Comparison of ENCODE assay signal across 8 mouse cellular contexts in the genomic region with DNA sequence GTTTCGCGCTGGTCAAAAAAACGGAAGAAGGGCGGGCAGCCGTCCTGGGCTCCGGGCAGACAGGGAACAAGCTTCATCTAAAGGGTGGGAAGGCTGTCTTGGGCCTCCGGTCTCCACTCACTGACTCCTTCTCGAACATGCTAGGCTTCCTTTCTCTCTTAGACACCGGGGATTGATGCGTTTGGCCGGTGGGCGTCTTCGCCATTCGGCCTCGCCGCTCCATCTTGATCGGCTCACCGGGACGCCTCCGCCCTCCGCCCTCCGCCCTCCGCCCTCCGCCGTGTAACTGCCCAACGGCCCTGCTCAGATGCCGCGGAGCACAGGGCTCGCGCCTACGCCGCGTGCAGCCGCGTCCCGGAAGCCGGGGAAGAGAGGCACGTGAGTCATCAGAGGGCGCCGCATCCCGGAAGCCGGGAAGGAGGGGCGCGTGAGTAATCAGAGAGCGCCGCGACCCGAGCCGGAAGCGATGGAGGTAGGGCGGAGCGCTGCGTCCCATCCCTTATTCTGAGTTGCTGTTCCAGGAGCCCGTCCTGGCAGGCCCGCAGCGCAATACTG. TPM values are rescaled to one million over a fixed set of nuclear protein-coding genes. Genes with fewer than 3 reads are reported as not detected.
DNase-seq lines count a peak whose midpoint lies in the region; ATAC-seq lines count a peak whose summit lies in the region.
"Not testable (repeated sequence)": the region's sequence is repeated elsewhere in the genome, so short reads cannot be mapped to it uniquely, and the experiment has no call there.

A gene (plus strand): TSS at position 34 of the 555 bp plus-strand sequence.
A gene (minus strand): TSS at position 314 of the 555 bp plus-strand sequence.
A gene (minus strand): TSS at position 363 of the 555 bp plus-strand sequence.

- H3K27ac ChIP-seq in heart, embryonic 11.5 days (ENCODE audit: low read depth, low read length); intestine, embryonic 15.5 days: not testable (repeated sequence)

- not testable (repeated sequence) for H3K4me2 ChIP-seq in heart, embryonic 11.5 days; intestine, embryonic 15.5 days (replicated peaks)

- H3K9ac ChIP-seq in heart, embryonic 11.5 days (ENCODE audit: low read depth, low read length); intestine, embryonic 15.5 days: not testable (repeated sequence)

- ATAC-seq in erythroblast, adult 5-6 weeks (replicated peaks; ENCODE audit: low FRiP score, poor library complexity, severe bottlenecking) = peak; percentile 95
- peak; percentile 97 for ATAC-seq in heart, embryonic 11.5 days (replicated peaks; ENCODE audit: insufficient number of reproducible peaks, low FRiP score, low TSS enrichment)
- peak; percentile 98 for ATAC-seq in intestine, embryonic 15.5 days
- peak; percentile 96 for ATAC-seq in neutrophil, adult 5-6 weeks (ENCODE audit: extremely low read depth, insufficient number of reproducible peaks, low FRiP score, poor library complexity, severe bottlenecking)

- not testable (repeated sequence) for H3K9me3 ChIP-seq in heart, embryonic 11.5 days (replicated peaks; ENCODE audit: control insufficient read depth, low read length); intestine, embryonic 15.5 days

- peak; percentile 26 to 45 for DNase-seq in adrenal gland, postnatal 36 days
- DNase-seq in left cerebral cortex, postnatal 36 days (ENCODE audit: low spot score in 2 of 2) = peak; percentile 46 to 64
- peak; percentile 31 for DNase-seq in lung, postnatal 10 days
- peak; percentile 54 to 55 for DNase-seq in thymus, postnatal 36 days

- H3K36me3 ChIP-seq in heart, embryonic 11.5 days (ENCODE audit: control insufficient read depth, insufficient read depth, low read length); intestine, embryonic 15.5 days: not testable (repeated sequence)

- WGBS in heart, embryonic 11.5 days (ENCODE audit: insufficient replicate concordance) = 0% methylated on average over 6 of the region's 56 CpGs
- under 1% methylated on average over 23 of the region's 56 CpGs for WGBS in intestine, embryonic 15.5 days

- not testable (repeated sequence) for H3K4me1 ChIP-seq in heart, embryonic 11.5 days (ENCODE audit: control insufficient read depth, insufficient read depth, low read length); intestine, embryonic 15.5 days (replicated peaks)

- intact Hi-C loops in left cerebral cortex, postnatal 36 days (cut with DNase I) = not testable (repeated sequence)

- H3K4me3 ChIP-seq in heart, embryonic 11.5 days (ENCODE audit: low read depth, low read length) = not testable (repeated sequence)
- H3K4me3 ChIP-seq in intestine, embryonic 15.5 days (replicated peaks) = 0 out of 2 replicates have a peak within 1 kb of the TSS, but pooled peaks have one; percentile 20

- H3K27me3 ChIP-seq in heart, embryonic 11.5 days (ENCODE audit: control insufficient read depth, insufficient read depth, low read length); intestine, embryonic 15.5 days (replicated peaks): not testable (repeated sequence)

RNA-seq across cellular contexts. Expression of the first gene that starts in this region (rescaled TPM):
- total RNA-seq in adrenal gland, postnatal 36 days (2021) = 10 to 100 TPM; 33.2 to 41.1 TPM
- total RNA-seq in erythroblast, adult 5-6 weeks (2015; ENCODE audit: low replicate concordance) = 35.0 and 43.1 TPM in 2 replicates
- total RNA-seq in erythroblast, adult 5-6 weeks (2017; ENCODE audit: low replicate concordance) = 17.9 and 28.6 TPM in 2 replicates
- 61.0 and 62.8 TPM in 2 replicates for polyA plus RNA-seq in heart, embryonic 11.5 days (2014; fragmentation: Nextera tagmentation; extraction: Ambion mirVana)
- polyA plus RNA-seq in intestine, embryonic 15.5 days (2015; fragmentation: Nextera tagmentation; extraction: Ambion mirVana) = 54.6 and 65.7 TPM in 2 replicates
- total RNA-seq in left cerebral cortex, postnatal 36 days (2021) = 10 to 100 TPM; 30.1 to 60.5 TPM
- total RNA-seq in neutrophil, adult 5-6 weeks (2017) = 132 and 146 TPM in 2 replicates

RNA-seq across cellular contexts. Expression of the second gene that starts in this region (rescaled TPM):
- 1 to 10 TPM; 1.4 to 1.6 TPM for total RNA-seq in adrenal gland, postnatal 36 days (2021)
- total RNA-seq in erythroblast, adult 5-6 weeks (2015; ENCODE audit: low replicate concordance) = not detected in 2 replicates
- not detected in 2 replicates for total RNA-seq in erythroblast, adult 5-6 weeks (2017; ENCODE audit: low replicate concordance)
- 0.97 TPM in 1 of 2 replicates, not detected in the other for polyA plus RNA-seq in heart, embryonic 11.5 days (2014; fragmentation: Nextera tagmentation; extraction: Ambion mirVana)
- 0.93 TPM in 1 of 2 replicates, not detected in the other for polyA plus RNA-seq in intestine, embryonic 15.5 days (2015; fragmentation: Nextera tagmentation; extraction: Ambion mirVana)
- total RNA-seq in left cerebral cortex, postnatal 36 days (2021) = 1 to 10 TPM in 1 of 2 experiments, under 1 TPM in 1; 0.54 to 1.9 TPM
- not detected in 2 replicates for total RNA-seq in neutrophil, adult 5-6 weeks (2017)

RNA-seq across cellular contexts. Expression of the third gene that starts in this region (rescaled TPM):
- total RNA-seq in adrenal gland, postnatal 36 days (2021) = 1 to 10 TPM; 4.1 to 4.2 TPM
- 1.0 TPM in 1 of 2 replicates, not detected in the other for total RNA-seq in erythroblast, adult 5-6 weeks (2015; ENCODE audit: low replicate concordance)
- 2.4 and 4.8 TPM in 2 replicates for total RNA-seq in erythroblast, adult 5-6 weeks (2017; ENCODE audit: low replicate concordance)
- polyA plus RNA-seq in heart, embryonic 11.5 days (2014; fragmentation: Nextera tagmentation; extraction: Ambion mirVana) = 2.8 and 2.9 TPM in 2 replicates
- polyA plus RNA-seq in intestine, embryonic 15.5 days (2015; fragmentation: Nextera tagmentation; extraction: Ambion mirVana) = 4.3 TPM in 2 replicates
- 10 to 100 TPM in 1 of 2 experiments, 1 to 10 TPM in 1; 4.7 to 10.7 TPM for total RNA-seq in left cerebral cortex, postnatal 36 days (2021)
- 12.9 and 14.3 TPM in 2 replicates for total RNA-seq in neutrophil, adult 5-6 weeks (2017)
